In genomic region chr15:101078731-101079156, GRCm38 (mm10) we compare ENCODE assay signal across 8 mouse cellular contexts. TPM values are rescaled to one million over a fixed set of nuclear protein-coding genes. Genes with fewer than 3 reads are reported as not detected.
DNase-seq lines count a peak whose midpoint lies in the region; ATAC-seq and TF ChIP-seq lines count a peak whose summit lies in the region.

No protein-coding gene starts in this region.

- under 1% methylated on average over 23 of the region's 30 CpGs for WGBS in hindbrain, embryonic 16.5 days

- H3K9me3 ChIP-seq in hindbrain, embryonic 16.5 days (ENCODE audit: control insufficient read depth, low read length): no peaks in the 10 kb centered on the region

- H3K4me3 ChIP-seq in gastrocnemius, adult 2 months: peak overlapping the region; percentile 88
- peak overlapping the region; percentile 68 for H3K4me3 ChIP-seq in hindbrain, embryonic 16.5 days (ENCODE audit: low read length)

- peak overlapping the region; percentile 90 for H3K4me2 ChIP-seq in hindbrain, embryonic 16.5 days (ENCODE audit: low read length)

- ATAC-seq in hindbrain, embryonic 16.5 days: peak; percentile 66
- ATAC-seq in activated CD4-positive, CD25-positive, alpha-beta regulatory T cell, adult 4 months: no peak

- intact Hi-C loops in gastrocnemius, adult 2 months (cut with DNase I): no loop called here

- peak; percentile 3; the same call in 1 of the 2 replicates for TF ChIP-seq CTCF in gastrocnemius, adult 2 months (IDR thresholded peaks at IDR 0.05)

- H3K9ac ChIP-seq in hindbrain, embryonic 16.5 days (ENCODE audit: low read depth, low read length): peak overlapping the region; percentile 82

- H3K27me3 ChIP-seq in hindbrain, embryonic 16.5 days (replicated peaks; ENCODE audit: control insufficient read depth, insufficient read depth, low read length): no peaks in the 10 kb centered on the region

- H3K36me3 ChIP-seq in hindbrain, embryonic 16.5 days (ENCODE audit: control insufficient read depth, insufficient read depth, low read length): no peaks in the 10 kb centered on the region

- H3K4me1 ChIP-seq in hindbrain, embryonic 16.5 days (ENCODE audit: control insufficient read depth, insufficient read depth, low read depth, low read length): peaks cover 25% of the 10 kb centered on the region

- DNase-seq in adipocyte (ENCODE audit: low spot score): peak; percentile 90
- DNase-seq in cerebellum, postnatal 36 days: peak; percentile 38 to 50
- peak; percentile 93 for DNase-seq in gastrocnemius, adult 2 months
- peak; percentile 40 for DNase-seq in left cerebral cortex, adult 11 months (ENCODE audit: low spot score)
- peak; percentile 91 for DNase-seq in lung, postnatal 14 days
- peak; percentile 42 for DNase-seq in retina, adult 2 months (ENCODE audit: low read depth, low spot score)

- H3K27ac ChIP-seq in gastrocnemius, adult 2 months: peak overlapping the region; percentile 85
- peak overlapping the region; percentile 71; the same call in 1 of the 2 replicates for H3K27ac ChIP-seq in hindbrain, embryonic 16.5 days (ENCODE audit: low read depth, low read length)

RNA-seq across cellular contexts. Expression of gene Fignl2, which starts 0.4 kb away (rescaled TPM):
- total RNA-seq in gastrocnemius, adult 2 months (2021): under 1 TPM; 0.67 to 0.77 TPM
- polyA plus RNA-seq in hindbrain, embryonic 16.5 days (2015; fragmentation: Nextera tagmentation; extraction: Ambion mirVana): 0.06 and 0.09 TPM in 2 replicates
- not detected for polyA plus RNA-seq in activated CD4-positive, CD25-positive, alpha-beta regulatory T cell, adult 4 months (2017; shearing (Covaris generic))

RNA-seq across cellular contexts. Expression of gene Gm47841, which starts 31.5 kb away (rescaled TPM):
- total RNA-seq in gastrocnemius, adult 2 months (2021): not detected
- not detected in 2 replicates for polyA plus RNA-seq in hindbrain, embryonic 16.5 days (2015; fragmentation: Nextera tagmentation; extraction: Ambion mirVana)
- not detected for polyA plus RNA-seq in activated CD4-positive, CD25-positive, alpha-beta regulatory T cell, adult 4 months (2017; shearing (Covaris generic))

RNA-seq across cellular contexts. Expression of gene Ankrd33, which starts 36.8 kb away (rescaled TPM):
- total RNA-seq in gastrocnemius, adult 2 months (2021): not detected
- not detected in 2 replicates for polyA plus RNA-seq in hindbrain, embryonic 16.5 days (2015; fragmentation: Nextera tagmentation; extraction: Ambion mirVana)
- polyA plus RNA-seq in activated CD4-positive, CD25-positive, alpha-beta regulatory T cell, adult 4 months (2017; shearing (Covaris generic)): not detected

RNA-seq across cellular contexts. Expression of gene Acvrl1, which starts 49.6 kb away (rescaled TPM):
- 10 to 100 TPM; 10.2 to 14.5 TPM for total RNA-seq in gastrocnemius, adult 2 months (2021)
- polyA plus RNA-seq in hindbrain, embryonic 16.5 days (2015; fragmentation: Nextera tagmentation; extraction: Ambion mirVana): 10.2 and 12.7 TPM in 2 replicates
- 1 to 10 TPM; 1.6 to 2.7 TPM for polyA plus RNA-seq in activated CD4-positive, CD25-positive, alpha-beta regulatory T cell, adult 4 months (2017; shearing (Covaris generic))

Comparison
In these comparisons a context has a peak if more than half of its experiments do, and no peak if none do; other contexts are left out.
1. DNase-seq: peak in every context shown above with its lines; median percentile 93 in gastrocnemius, adult 2 months; 91 in lung, postnatal 14 days; 90 in adipocyte; 44 in cerebellum, postnatal 36 days; 42 in retina, adult 2 months; 40 in left cerebral cortex, adult 11 months.